26 mouse cellular contexts compared by ENCODE assay signal in genomic region chr17:73055197-73055596, GRCm38 (mm10). TPM values are rescaled to one million over a fixed set of nuclear protein-coding genes. Genes with fewer than 3 reads are reported as not detected.
DNase-seq lines count a peak whose midpoint lies in the region; ATAC-seq lines count a peak whose summit lies in the region.
"Had no signal": no experiment of that assay in that cellular context is flagged by ENCODE, and none has a peak within 500 bp of the region (broad histone marks: within the 10 kb centered on the region; RNA-seq: fewer than 3 reads in every experiment).

No protein-coding gene starts in this region.

- WGBS in kidney, embryonic 15.5 days = 68% methylated on average over 3 of the region's 3 CpGs

- DNase-seq in kidney, adult 8-10 months = no peak
- peak; percentile 41 to 46 for DNase-seq in spleen, postnatal 36 days (ENCODE audit: low spot score in 2 of 2)
- DNase-seq in spleen, adult 12 weeks (ENCODE audit: low spot score) = no peak
- no peak for DNase-seq in gastrocnemius, adult 18-20 months (ENCODE audit: low spot score)
- DNase-seq in retina, embryonic 14.5 days (ENCODE audit: low spot score) = no peak
- DNase-seq: adrenal gland, postnatal 10 days; cerebellum, adult 18-20 months; cerebellum, postnatal 14 days; forebrain, postnatal 0 days; gastrocnemius, postnatal 25 days; heart, postnatal 14 days; kidney, adult 11 months; kidney, postnatal 25 days; layer of hippocampus, postnatal 36 days; liver, postnatal 0 days; retina, postnatal 1 day; right cerebral cortex, postnatal 25 days had no signal

- H3K27ac ChIP-seq in kidney, embryonic 15.5 days = peak overlapping the region; percentile 86
- H3K27ac ChIP-seq: embryonic facial prominence, embryonic 12.5 days; hindbrain, embryonic 13.5 days; limb, embryonic 12.5 days; midbrain, embryonic 13.5 days had no signal

- no peak overlapping the region for H3K4me3 ChIP-seq in kidney, embryonic 15.5 days (replicated peaks)
- H3K4me3 ChIP-seq: embryonic facial prominence, embryonic 12.5 days; heart, embryonic 12.5 days; hindbrain, embryonic 13.5 days; limb, embryonic 12.5 days; megakaryocyte, embryonic 14.5 days; midbrain, embryonic 13.5 days had no signal

- no peaks in the 10 kb centered on the region; the same call in 1 of the 2 replicates for H3K9me3 ChIP-seq in kidney, embryonic 15.5 days (replicated peaks)
- H3K9me3 ChIP-seq: embryonic facial prominence, embryonic 12.5 days; heart, embryonic 12.5 days; hindbrain, embryonic 13.5 days; limb, embryonic 12.5 days; midbrain, embryonic 13.5 days had no signal

- no peak overlapping the region for H3K4me2 ChIP-seq in kidney, embryonic 15.5 days
- H3K4me2 ChIP-seq: embryonic facial prominence, embryonic 12.5 days; heart, embryonic 12.5 days; hindbrain, embryonic 13.5 days; limb, embryonic 12.5 days; liver, embryonic 11.5 days; midbrain, embryonic 13.5 days had no signal

- no peaks in the 10 kb centered on the region for H3K27me3 ChIP-seq in kidney, embryonic 15.5 days
- H3K27me3 ChIP-seq: embryonic facial prominence, embryonic 12.5 days; heart, embryonic 12.5 days; limb, embryonic 12.5 days; megakaryocyte, embryonic 14.5 days; midbrain, embryonic 13.5 days had no signal

- H3K4me1 ChIP-seq in kidney, embryonic 15.5 days = peaks cover 28% of the 10 kb centered on the region
- H3K4me1 ChIP-seq: hindbrain, embryonic 13.5 days; megakaryocyte, embryonic 14.5 days; midbrain, embryonic 13.5 days had no signal

- no peak for ATAC-seq in kidney, embryonic 15.5 days (replicated peaks; ENCODE audit: low FRiP score)
- 0 out of 2 replicates have a peak, but pooled peaks have one; percentile 39 for ATAC-seq in megakaryocyte progenitor cell, adult 5-6 weeks (replicated peaks; ENCODE audit: poor library complexity)
- ATAC-seq: forebrain, postnatal 0 days; liver, postnatal 0 days; midbrain, embryonic 13.5 days had no signal

- no peak overlapping the region for H3K9ac ChIP-seq in kidney, embryonic 15.5 days
- H3K9ac ChIP-seq: embryonic facial prominence, embryonic 12.5 days; forebrain, postnatal 0 days; heart, embryonic 12.5 days; hindbrain, embryonic 13.5 days; limb, embryonic 12.5 days; liver, postnatal 0 days; midbrain, embryonic 13.5 days had no signal

- H3K36me3 ChIP-seq in kidney, embryonic 15.5 days = no peaks in the 10 kb centered on the region
- H3K36me3 ChIP-seq: embryonic facial prominence, embryonic 12.5 days; heart, embryonic 12.5 days; hindbrain, embryonic 13.5 days; limb, embryonic 12.5 days; midbrain, embryonic 13.5 days had no signal

RNA-seq across cellular contexts. Expression of gene Lclat1, which starts 52.6 kb away (rescaled TPM):
- 17.0 and 17.3 TPM in 2 replicates for polyA plus RNA-seq in kidney, embryonic 15.5 days (2015; fragmentation: Nextera tagmentation; extraction: Ambion mirVana)
- 25.8 and 29.4 TPM in 2 replicates for total RNA-seq in megakaryocyte progenitor cell, adult 5-6 weeks (2015)
- 8.8 and 10.0 TPM in 2 replicates for total RNA-seq in megakaryocyte progenitor cell, adult 5-6 weeks (2017)
- total RNA-seq in gastrocnemius, adult 18-20 months (2021) = 10 to 100 TPM; 16.6 to 21.4 TPM

Comparison
In these comparisons a context has a peak if more than half of its experiments do, and no peak if none do; other contexts are left out.
1. DNase-seq: peak in spleen, postnatal 36 days (2 of 2); none in kidney, adult 8-10 months (0 of 2), spleen, adult 12 weeks (single experiment), gastrocnemius, adult 18-20 months (single experiment) and retina, embryonic 14.5 days (single experiment).